Mouse (Mus musculus) left cerebral cortex, postnatal 14 days (tissue): ENCODE results near the gene Kras. TPM values are rescaled to one million over a fixed set of nuclear protein-coding genes. Genes with fewer than 3 reads are reported as not detected.
A peak's percentile ranks its signal among the peaks of the same experiment; 100 is the strongest.

Experiments
- DNase-seq, 2 experiments: peaks; one replicate each; pipeline ENCODE4 v3.0.0; 2021 to 2022; ENCODE audit warnings: low spot score in 2 of 2, mixed read lengths in 1 of 2
- intact Hi-C: fragments of 180-260 bp; cut with DNase I; formaldehyde crosslinking; loops from one replicate; pipeline ENCODE4 v1.15.1; 2025
- total RNA-seq, 2 experiments: library from RNA; stranded (reverse); gene quantifications; 2 replicates each; pipeline ENCODE4 v1.2.3; 2021

Kras gene
- total RNA-seq, 2 experiments from 2014 or later, result 78.4 to 82.1 TPM

GRCm38 (mm10) chr6:145204440-145204839, 45.6 kb downstream of the Kras start:
- intact Hi-C loops, result no loop called here
- DNase-seq, result no peak

GRCm38 (mm10) chr6:145202432-145203125, 47.5 kb downstream of the Kras start:
- intact Hi-C loops, result no loop called here
- DNase-seq, result no peak

- DNase-seq, result peak in 1 of 2 experiments; percentile 40
These were observed 51.9 kb downstream of the Kras start for GRCm38 (mm10) chr6:145197949-145198686.

GRCm38 (mm10) chr6:145193446-145193845, 56.6 kb downstream of the Kras start:
- intact Hi-C loops, result no loop called here
- no peak for DNase-seq

More at GRCm38 (mm10) chr6:145197949-145198686, 51.9 kb downstream of the Kras start:
- intact Hi-C loops, result no loop called here

- DNase-seq, result no peak
- intact Hi-C loops, result no loop called here
These were observed 57.0 kb downstream of the Kras start for GRCm38 (mm10) chr6:145193038-145193437.

- intact Hi-C loops, result loop anchor here (2.0 kb wide), 1 partner anchor 99 kb away; no protein-coding TSS in a partner anchor
These were observed 62.6 kb downstream of the Kras start for GRCm38 (mm10) chr6:145187093-145188088.

GRCm38 (mm10) chr6:145186096-145186495, 63.9 kb downstream of the Kras start:
- intact Hi-C loops, result loop anchor here (2.0 kb wide), 1 partner anchor 97 kb away; no protein-coding TSS in a partner anchor
- DNase-seq, result no peak

More at GRCm38 (mm10) chr6:145187093-145188088, 62.6 kb downstream of the Kras start:
- peak; percentile 47 to 84 for DNase-seq

- no peak for DNase-seq
- intact Hi-C loops, result no loop called here
These were observed 68.0 kb downstream of the Kras start for GRCm38 (mm10) chr6:145182044-145182443.

- intact Hi-C loops, result loop anchor here (5.0 kb wide), 1 partner anchor 42 kb away; no protein-coding TSS in a partner anchor
- peak in 1 of 2 experiments; percentile 60 for DNase-seq
These were observed 70.4 kb downstream of the Kras start for GRCm38 (mm10) chr6:145179665-145180064.

GRCm38 (mm10) chr6:145176474-145176873, 73.6 kb downstream of the Kras start:
- no peak for DNase-seq
- intact Hi-C loops, result loop anchor here (5.0 kb wide), 1 partner anchor 39 kb away; no protein-coding TSS in a partner anchor

- intact Hi-C loops, result loop anchor here (5.0 kb wide), 1 partner anchor 38 kb away; no protein-coding TSS in a partner anchor
- no peak for DNase-seq
These were observed 74.5 kb downstream of the Kras start for GRCm38 (mm10) chr6:145175571-145175981.

- DNase-seq, result peak in 1 of 2 experiments; percentile 48
- intact Hi-C loops, result no loop called here
These were observed 76.3 kb downstream of the Kras start for GRCm38 (mm10) chr6:145173781-145174191.

GRCm38 (mm10) chr6:145171892-145172606, 78.0 kb downstream of the Kras start:
- intact Hi-C loops, result no loop called here
- DNase-seq, result no peak

Other genes starting within 250 kb of the Kras start
- 10 to 100 TPM; 67.3 to 67.4 TPM for gene Bcat1, start 174.1 kb downstream of the Kras start, total RNA-seq
- 1 to 10 TPM; 2.0 to 3.1 TPM for gene Lrmp, start 134.6 kb downstream of the Kras start, total RNA-seq
- gene Casc1, start 39.2 kb downstream of the Kras start, total RNA-seq, result 1 to 10 TPM; 1.5 to 1.6 TPM
- 10 to 100 TPM; 20.8 to 22.4 TPM for gene Etfrf1, start 39.1 kb downstream of the Kras start, total RNA-seq